Mouse (Mus musculus): Measurements from ENCODE around the gene Auts2. TPM values are rescaled to one million over a fixed set of nuclear protein-coding genes. Genes with fewer than 3 reads are reported as not detected.
A peak's percentile ranks its signal among the peaks of the same experiment; 100 is the strongest.

The Auts2 gene
- polyA plus RNA-seq, 1 experiment from 2014 or later: 76.2 TPM

DNA sequence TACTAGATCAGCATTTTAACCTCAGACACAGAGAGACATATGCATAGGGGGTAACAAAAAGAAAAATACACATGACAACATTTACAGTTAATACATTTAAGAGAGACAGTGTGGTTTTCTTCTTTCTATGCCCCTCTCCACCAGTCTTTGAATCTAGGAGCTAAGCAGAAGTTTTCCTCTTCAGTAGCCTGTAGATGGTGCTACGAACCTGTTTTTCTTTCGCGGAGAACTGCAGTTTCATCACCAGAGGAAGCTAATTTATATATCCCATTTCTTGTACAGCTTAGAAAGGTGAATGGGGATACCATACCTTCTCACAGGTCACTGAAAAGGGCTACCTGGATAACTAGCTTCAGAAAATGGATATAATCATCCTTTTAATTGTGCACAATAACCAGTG lies 427.5 kb downstream of the Auts2 start:
- Histone ChIP-seq H3K4me1 (replicated peaks) (peaks cover 10% of the 10 kb centered on the region), H3K9me3 (no peaks in the 10 kb centered on the region), H3K9ac (no peak overlapping the region), H3K36me3 (no peaks in the 10 kb centered on the region), H3K27me3 (no peaks in the 10 kb centered on the region), H3K27ac (replicated peaks) (no peak overlapping the region), H3K4me3 (no peak overlapping the region), H3K4me2 (no peak overlapping the region)
- WGBS: 66% methylated on average over 3 of the region's 3 CpGs
- ATAC-seq (ENCODE audit: low FRiP score, low read depth): no peak

GRCm38 (mm10) chr5:132114561-132115301 lies 428.4 kb downstream of the Auts2 start:
- Histone ChIP-seq H3K27ac (replicated peaks) (no peak overlapping the region), H3K9ac (no peak overlapping the region), H3K4me1 (replicated peaks) (peaks cover 10% of the 10 kb centered on the region), H3K4me2 (no peak overlapping the region), H3K9me3 (no peaks in the 10 kb centered on the region), H3K27me3 (no peaks in the 10 kb centered on the region), H3K4me3 (no peak overlapping the region), H3K36me3 (no peaks in the 10 kb centered on the region)
- no peak for ATAC-seq (ENCODE audit: low FRiP score, low read depth)
- WGBS: 68% methylated on average over 8 of the region's 8 CpGs

GRCm38 (mm10) chr5:132113480-132113879 lies 429.7 kb downstream of the Auts2 start:
- Histone ChIP-seq H3K9ac (no peak overlapping the region), H3K27ac (replicated peaks) (peak overlapping the region; percentile 32), H3K9me3 (no peaks in the 10 kb centered on the region), H3K36me3 (no peaks in the 10 kb centered on the region), H3K4me3 (no peak overlapping the region), H3K4me1 (replicated peaks) (peaks cover 10% of the 10 kb centered on the region), H3K27me3 (no peaks in the 10 kb centered on the region), H3K4me2 (no peak overlapping the region)
- 61% methylated on average over 7 of the region's 7 CpGs for WGBS
- no peak for ATAC-seq (ENCODE audit: low FRiP score, low read depth)

DNA sequence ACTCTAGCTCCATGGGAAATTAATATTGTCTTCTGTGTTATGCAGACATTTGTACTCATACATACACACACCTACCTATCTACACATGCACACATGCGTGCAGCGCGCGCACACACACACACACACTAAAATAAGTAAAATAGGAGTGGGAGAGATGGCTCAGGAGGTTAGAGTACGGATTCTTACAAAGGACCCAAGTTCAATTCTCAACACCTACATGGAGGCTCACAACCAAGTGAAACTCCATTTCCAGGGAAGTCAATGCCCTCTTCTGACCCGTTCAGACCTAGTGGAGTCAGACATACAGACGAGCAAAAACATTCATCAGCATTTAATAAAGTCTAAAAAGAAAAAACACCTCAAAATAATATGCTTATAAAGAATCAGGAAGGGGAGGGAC lies 430.5 kb downstream of the Auts2 start:
- Histone ChIP-seq H3K4me1 (replicated peaks) (peaks cover 10% of the 10 kb centered on the region), H3K27ac (replicated peaks) (no peak overlapping the region), H3K36me3 (no peaks in the 10 kb centered on the region), H3K9ac (no peak overlapping the region), H3K4me2 (no peak overlapping the region), H3K9me3 (no peaks in the 10 kb centered on the region), H3K4me3 (no peak overlapping the region), H3K27me3 (no peaks in the 10 kb centered on the region)
- ATAC-seq (ENCODE audit: low FRiP score, low read depth): no peak
- WGBS: 92% methylated on average over 7 of the region's 7 CpGs

- peaks cover 10% of the 10 kb centered on the region; the same call in 1 of the 2 replicates for H3K4me1 ChIP-seq (replicated peaks)
- no peaks in the 10 kb centered on the region for H3K9me3 ChIP-seq
- no peak overlapping the region for H3K4me2 ChIP-seq
- no peak overlapping the region for H3K27ac ChIP-seq (replicated peaks)
- no peak overlapping the region for H3K9ac ChIP-seq
- ATAC-seq (ENCODE audit: low FRiP score, low read depth): no peak
- H3K36me3 ChIP-seq: no peaks in the 10 kb centered on the region
- H3K4me3 ChIP-seq: no peak overlapping the region
- H3K27me3 ChIP-seq: no peaks in the 10 kb centered on the region
- 88% methylated on average over 4 of the region's 4 CpGs for WGBS
These were observed 440.7 kb downstream of the Auts2 start for GRCm38 (mm10) chr5:132102426-132102825.

DNA sequence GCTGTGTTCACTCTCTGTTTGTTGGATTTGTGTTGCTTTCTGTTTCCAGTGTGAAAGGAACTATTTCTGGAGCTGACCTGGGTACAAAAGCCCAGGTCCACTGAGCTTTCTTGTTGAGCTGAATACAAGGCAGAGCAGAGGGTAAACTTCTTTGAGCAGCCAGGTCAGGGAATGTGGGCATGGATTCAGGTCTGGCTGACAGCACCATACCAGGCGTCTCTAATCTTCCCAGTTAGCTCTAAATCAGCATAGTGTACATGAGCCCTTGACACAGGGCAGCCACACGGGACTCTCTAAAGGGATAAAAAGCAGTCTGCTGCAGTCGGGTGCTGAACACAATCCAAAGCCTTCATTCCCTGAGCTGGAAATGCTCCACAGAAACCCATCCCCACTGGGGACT lies 444.7 kb downstream of the Auts2 start:
- Histone ChIP-seq H3K4me3 (no peak overlapping the region), H3K4me2 (no peak overlapping the region)
- 14% methylated on average over 3 of the region's 3 CpGs for WGBS

GRCm38 (mm10) chr5:132092721-132093120 lies 450.4 kb downstream of the Auts2 start:
- Histone ChIP-seq H3K4me2 (no peak overlapping the region), H3K27me3 (no peaks in the 10 kb centered on the region), H3K4me3 (no peak overlapping the region), H3K27ac (replicated peaks) (no peak overlapping the region), H3K9me3 (no peaks in the 10 kb centered on the region), H3K4me1 (replicated peaks) (peaks cover 22% of the 10 kb centered on the region), H3K9ac (no peak overlapping the region), H3K36me3 (no peaks in the 10 kb centered on the region)
- ATAC-seq (ENCODE audit: low FRiP score, low read depth): no peak
- 74% methylated on average over 6 of the region's 6 CpGs for WGBS

More for the DNA sequence above, 444.7 kb downstream of the Auts2 start:
- Histone ChIP-seq H3K4me1 (replicated peaks) (peaks cover 10% of the 10 kb centered on the region; the same call in 1 of the 2 replicates), H3K27ac (replicated peaks) (no peak overlapping the region), H3K27me3 (no peaks in the 10 kb centered on the region), H3K36me3 (no peaks in the 10 kb centered on the region), H3K9me3 (no peaks in the 10 kb centered on the region), H3K9ac (no peak overlapping the region)
- ATAC-seq (ENCODE audit: low FRiP score, low read depth): no peak

DNA sequence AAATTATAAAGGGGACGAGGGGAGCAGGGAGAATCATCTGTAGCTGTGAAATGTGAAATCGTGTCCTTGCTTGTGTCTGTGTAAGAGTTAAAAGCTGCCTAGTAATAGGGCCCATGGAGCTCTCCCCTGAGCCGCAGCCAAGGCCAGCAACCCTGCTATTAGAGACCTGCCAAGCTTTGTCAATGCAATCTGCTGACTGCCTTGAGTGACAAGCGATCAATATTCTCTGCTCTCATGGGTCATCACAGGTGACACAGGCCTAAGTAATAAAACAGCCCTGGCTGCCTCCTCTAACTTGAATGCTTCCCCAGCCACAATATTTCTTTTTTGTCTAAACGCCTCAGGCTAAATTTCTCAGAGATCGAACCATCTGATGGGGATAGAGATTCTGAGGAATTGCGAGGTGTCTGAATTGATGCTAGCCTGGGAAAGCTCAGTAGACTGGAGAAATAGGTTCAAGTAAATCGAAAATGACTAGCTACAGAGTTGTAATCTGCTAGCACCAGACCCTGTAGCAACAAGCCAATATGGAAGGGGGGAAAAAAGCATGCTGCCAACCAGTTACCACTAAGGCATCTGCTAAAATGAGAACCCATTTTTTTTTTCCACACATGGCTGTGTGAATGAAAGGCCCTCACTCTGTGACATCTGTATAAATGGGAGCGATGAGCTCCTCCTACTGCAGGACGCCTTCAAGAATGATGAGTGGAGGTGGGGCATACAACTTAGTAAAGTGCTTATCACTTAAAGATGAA lies 453.5 kb downstream of the Auts2 start:
- H3K27me3 ChIP-seq: no peaks in the 10 kb centered on the region
- H3K4me3 ChIP-seq: no peak overlapping the region
- 54% methylated on average over 10 of the region's 10 CpGs for WGBS
- no peak overlapping the region; the same call in 1 of the 2 replicates for H3K27ac ChIP-seq (replicated peaks)
- H3K9me3 ChIP-seq: no peaks in the 10 kb centered on the region
- H3K9ac ChIP-seq: no peak overlapping the region
- H3K4me2 ChIP-seq: no peak overlapping the region
- ATAC-seq (ENCODE audit: low FRiP score, low read depth): 0 out of 2 replicates have a peak, but pooled peaks have one; percentile 42
- no peaks in the 10 kb centered on the region for H3K36me3 ChIP-seq
- H3K4me1 ChIP-seq (replicated peaks): peaks cover 22% of the 10 kb centered on the region

GRCm38 (mm10) chr5:132088585-132088984 lies 454.6 kb downstream of the Auts2 start:
- 64% methylated on average over 3 of the region's 3 CpGs for WGBS
- no peaks in the 10 kb centered on the region for H3K9me3 ChIP-seq
- no peak overlapping the region for H3K4me3 ChIP-seq
- no peak overlapping the region for H3K4me2 ChIP-seq
- peaks cover 22% of the 10 kb centered on the region for H3K4me1 ChIP-seq (replicated peaks)
- no peaks in the 10 kb centered on the region for H3K36me3 ChIP-seq
- H3K27ac ChIP-seq (replicated peaks): no peak overlapping the region
- H3K9ac ChIP-seq: no peak overlapping the region
- no peak for ATAC-seq (ENCODE audit: low FRiP score, low read depth)
- H3K27me3 ChIP-seq: no peaks in the 10 kb centered on the region

GRCm38 (mm10) chr5:132083753-132084326 lies 459.3 kb downstream of the Auts2 start:
- Histone ChIP-seq H3K4me1 (replicated peaks) (peaks cover 4% of the 10 kb centered on the region; the same call in 1 of the 2 replicates), H3K4me2 (no peak overlapping the region), H3K27me3 (no peaks in the 10 kb centered on the region), H3K9me3 (no peaks in the 10 kb centered on the region), H3K4me3 (no peak overlapping the region), H3K36me3 (no peaks in the 10 kb centered on the region), H3K9ac (no peak overlapping the region), H3K27ac (replicated peaks) (no peak overlapping the region)
- 50% methylated on average over 8 of the region's 8 CpGs for WGBS
- no peak for ATAC-seq (ENCODE audit: low FRiP score, low read depth)

- Histone ChIP-seq H3K9me3 (no peaks in the 10 kb centered on the region), H3K4me1 (replicated peaks) (peaks cover 47% of the 10 kb centered on the region), H3K4me2 (no peak overlapping the region), H3K4me3 (no peak overlapping the region), H3K36me3 (no peaks in the 10 kb centered on the region), H3K27me3 (no peaks in the 10 kb centered on the region), H3K27ac (replicated peaks) (0 out of 2 replicates have a peak overlapping the region, but pooled peaks have one; percentile 27), H3K9ac (no peak overlapping the region)
- ATAC-seq (ENCODE audit: low FRiP score, low read depth): no peak
- WGBS: 83% methylated on average over 2 of the region's 2 CpGs
These were observed 467.2 kb downstream of the Auts2 start for GRCm38 (mm10) chr5:132075942-132076341.
